Mouse (Mus musculus) bone marrow macrophage, adult 2 months (primary cell): ENCODE data around the gene Inava. TPM values are rescaled to one million over a fixed set of nuclear protein-coding genes. Genes with fewer than 3 reads are reported as not detected.

ENCODE experiments used
- H3K27ac ChIP-seq: 2 replicates; pipeline ENCODE4 v1.5.1; 2012; ENCODE audit warnings: low read depth, low read length; ENCODE audit not compliant: insufficient read depth
- H3K4me1 ChIP-seq: 2 replicates; pipeline ENCODE4 v1.6.1; 2012; ENCODE audit warnings: low read length; ENCODE audit not compliant: control insufficient read depth, insufficient read depth
- H3K4me3 ChIP-seq: 2 replicates; pipeline ENCODE4 v1.5.1; 2012; ENCODE audit warnings: mild to moderate bottlenecking, low read length, moderate library complexity; ENCODE audit not compliant: insufficient read depth
- CTCF ChIP-seq: IDR thresholded peaks from 2 replicates; pipeline ENCODE4 v1.5.1; 2012; ENCODE audit warnings: low read depth, mild to moderate bottlenecking, low read length, moderate library complexity
- POLR2A ChIP-seq: IDR thresholded peaks from 2 replicates; pipeline ENCODE4 v1.6.1; 2012; ENCODE audit warnings: mild to moderate bottlenecking, low read depth, low read length, borderline replicate concordance
- polyA plus RNA-seq: library from polyadenylated mRNA; stranded (reverse); fragments of >200 nt; gene quantifications from 2 replicates; pipeline ENCODE4 v1.2.4, GENCODE M21; 2012; ENCODE audit not compliant: missing spikeins, insufficient read depth, insufficient read length

The Inava gene
- polyA plus RNA-seq, 1 experiment, result not detected

- Histone ChIP-seq H3K4me3 (no peak overlapping the region), H3K4me1 (no peaks in the 10 kb centered on the region), H3K27ac (no peak overlapping the region)
- TF ChIP-seq CTCF, result no peak
- no peak for TF ChIP-seq POLR2A
Measured at GRCm38 (mm10) chr1:136232285-136232926, 1.7 kb downstream of the Inava start.

GRCm38 (mm10) chr1:136231596-136231995 is 2.5 kb downstream of the Inava start:
- Histone ChIP-seq H3K27ac (no peak overlapping the region), H3K4me3 (no peak overlapping the region)
- no peak for TF ChIP-seq POLR2A
- no peak for TF ChIP-seq CTCF

GRCm38 (mm10) chr1:136230201-136230600 is 3.9 kb downstream of the Inava start:
- no peak for TF ChIP-seq CTCF
- H3K4me1 ChIP-seq, result no peaks in the 10 kb centered on the region
- no peak overlapping the region for H3K4me3 ChIP-seq
- H3K27ac ChIP-seq, result no peak overlapping the region

More at GRCm38 (mm10) chr1:136231596-136231995, 2.5 kb downstream of the Inava start:
- no peaks in the 10 kb centered on the region for H3K4me1 ChIP-seq

GRCm38 (mm10) chr1:136229040-136229373 is 5.1 kb downstream of the Inava start:
- no peak overlapping the region for H3K27ac ChIP-seq
- no peaks in the 10 kb centered on the region for H3K4me1 ChIP-seq
- TF ChIP-seq POLR2A (no peak), CTCF (no peak)
- H3K4me3 ChIP-seq, result no peak overlapping the region

- TF ChIP-seq CTCF, result no peak
- TF ChIP-seq POLR2A, result no peak
- H3K4me1 ChIP-seq, result no peaks in the 10 kb centered on the region
- no peak overlapping the region for H3K4me3 ChIP-seq
- H3K27ac ChIP-seq, result no peak overlapping the region
Measured at GRCm38 (mm10) chr1:136228328-136229039, 5.6 kb downstream of the Inava start.

GRCm38 (mm10) chr1:136227870-136228269 is 6.2 kb downstream of the Inava start:
- no peak overlapping the region for H3K4me3 ChIP-seq
- no peak overlapping the region for H3K27ac ChIP-seq
- no peak for TF ChIP-seq CTCF
- TF ChIP-seq POLR2A, result no peak
- H3K4me1 ChIP-seq, result no peaks in the 10 kb centered on the region

GRCm38 (mm10) chr1:136226626-136227025 is 7.4 kb downstream of the Inava start:
- H3K27ac ChIP-seq, result no peak overlapping the region
- no peaks in the 10 kb centered on the region for H3K4me1 ChIP-seq
- H3K4me3 ChIP-seq, result no peak overlapping the region
- TF ChIP-seq CTCF (no peak), POLR2A (no peak)

- Histone ChIP-seq H3K4me3 (no peak overlapping the region), H3K27ac (no peak overlapping the region), H3K4me1 (no peaks in the 10 kb centered on the region)
- TF ChIP-seq CTCF (no peak), POLR2A (no peak)
Measured at GRCm38 (mm10) chr1:136225846-136226245, 8.2 kb downstream of the Inava start.

- TF ChIP-seq POLR2A (no peak), CTCF (no peak)
- Histone ChIP-seq H3K27ac (no peak overlapping the region), H3K4me1 (no peaks in the 10 kb centered on the region), H3K4me3 (no peak overlapping the region)
Measured at GRCm38 (mm10) chr1:136223758-136224342, 10.2 kb downstream of the Inava start.

- no peak overlapping the region for H3K4me3 ChIP-seq
- no peaks in the 10 kb centered on the region for H3K4me1 ChIP-seq
- TF ChIP-seq CTCF, result no peak
- TF ChIP-seq POLR2A, result no peak
- H3K27ac ChIP-seq, result no peak overlapping the region
Measured at GRCm38 (mm10) chr1:136222386-136222785, 11.7 kb downstream of the Inava start.
